Mouse (Mus musculus): ENCODE data around the gene Gm9780. TPM values are rescaled to one million over a fixed set of nuclear protein-coding genes. Genes with fewer than 3 reads are reported as not detected.

The Gm9780 gene
- 262 and 350 TPM in 2 replicates for polyA plus RNA-seq (2012; rRNA removed)

DNA sequence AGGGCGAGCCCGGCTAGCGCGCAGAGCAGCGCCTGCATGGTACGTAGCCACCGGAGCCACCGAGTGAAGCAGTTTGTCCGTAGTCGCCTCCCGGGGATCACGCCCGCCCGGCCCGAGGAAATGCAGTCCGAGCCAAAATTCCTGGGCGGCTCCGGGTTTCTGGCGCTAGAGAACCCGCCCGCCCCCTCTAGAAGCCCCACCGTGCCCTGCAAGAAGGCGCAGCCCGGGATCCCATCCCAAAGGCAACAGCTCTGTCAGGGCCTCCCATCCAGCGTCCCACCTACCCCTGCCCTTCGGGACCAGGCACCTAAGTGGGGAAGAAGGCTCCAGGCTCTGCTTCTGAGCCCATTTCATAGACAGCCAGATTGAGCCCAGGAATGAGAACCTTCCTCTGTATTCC lies at the start of gene Gm9780:
TSS of gene Gm9780 (minus strand) at position 101 of the 400 bp plus-strand sequence.

DNA sequence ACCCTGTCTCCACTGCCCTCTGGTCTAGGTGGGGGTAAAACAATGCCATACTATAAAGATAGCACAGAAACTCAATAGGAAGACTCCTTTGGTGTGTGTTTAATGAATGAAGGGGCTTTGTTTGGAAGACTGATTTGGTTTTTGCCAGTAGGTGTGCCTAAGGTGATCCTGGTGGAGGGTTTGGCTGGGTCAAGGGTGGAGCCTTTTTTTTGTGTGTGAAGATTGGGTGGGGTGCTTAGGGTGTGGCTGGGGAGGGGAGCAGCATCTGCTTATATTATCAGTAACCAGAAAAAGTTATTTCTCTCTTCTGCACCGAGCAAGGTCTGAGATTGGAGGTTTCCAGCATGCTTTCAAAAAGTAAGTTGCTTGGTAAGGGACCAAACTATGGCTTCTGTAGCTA lies 39.5 kb upstream of the Gm9780 start, which contains the start of gene Cphx3:
TSS of gene Cphx3 (plus strand) at position 301 of the 400 bp plus-strand sequence.

GRCm38 (mm10) chr14:26081216-26081615 lies 38.7 kb upstream of the Gm9780 start, which contains the start of gene Cphx2:
Gene Cphx2 (plus strand): TSS chr14:26081516.

GRCm38 (mm10) chr14:26067325-26067633 lies 24.8 kb upstream of the Gm9780 start, which contains the start of gene Tmem254c:
Gene Tmem254c (minus strand): TSS chr14:26067355.

DNA sequence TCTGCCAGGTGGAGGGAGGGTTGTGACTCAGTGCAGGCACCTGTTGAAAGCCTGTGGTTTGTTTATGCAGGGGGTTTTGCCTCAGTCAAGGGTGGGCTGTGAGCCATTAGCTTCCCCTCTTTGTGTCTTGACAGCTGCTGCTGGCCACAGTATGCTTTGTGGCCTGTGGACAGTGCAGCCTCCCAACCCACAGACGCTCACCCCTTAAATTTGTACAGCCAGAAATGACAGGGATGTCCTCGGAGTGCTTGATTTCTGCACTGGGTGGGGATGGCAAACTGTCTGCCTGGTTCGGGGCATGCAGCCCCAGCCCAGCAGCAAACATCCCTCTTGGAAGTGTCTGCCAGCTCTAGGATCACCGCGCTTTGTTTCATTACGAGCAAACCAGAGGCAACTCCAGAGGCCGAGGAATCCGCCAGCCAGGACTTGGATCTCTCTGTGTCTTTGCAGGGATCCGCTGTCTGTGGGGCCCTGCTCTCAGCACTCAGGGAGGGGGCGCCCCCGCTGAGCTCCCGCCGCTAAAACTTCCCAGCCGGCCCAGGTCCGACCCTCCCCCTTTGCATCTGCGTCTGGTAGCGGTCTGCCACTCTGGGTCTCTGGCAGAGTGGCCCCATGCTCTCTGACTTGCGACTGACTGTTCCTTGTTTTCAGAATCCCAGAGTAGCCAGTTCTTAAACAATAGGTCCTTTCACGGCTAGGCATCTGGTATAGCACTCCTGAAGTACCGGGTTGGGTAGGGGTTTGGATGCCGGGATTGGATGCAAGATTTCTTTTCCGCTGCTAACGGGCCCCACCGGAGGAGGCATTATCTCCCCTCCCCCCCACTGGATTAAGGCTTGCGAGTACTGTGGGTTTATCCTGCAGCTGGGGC lies 63.9 kb downstream of the Gm9780 start, which contains the start of gene Duxbl1:
TSS of gene Duxbl1 (plus strand) at position 207 of the 871 bp plus-strand sequence.

Other genes with a start within 250 kb of the Gm9780 start
- 339 and 371 TPM in 2 replicates for gene Anxa11, start 200.6 kb downstream of the Gm9780 start, polyA plus RNA-seq (2012; rRNA removed)
- gene Plac9a, start 139.6 kb downstream of the Gm9780 start, polyA plus RNA-seq (2012; rRNA removed) = 3.7 TPM in 2 replicates
- 33.8 and 40.2 TPM in 2 replicates for gene Tmem254a, start 115.0 kb downstream of the Gm9780 start, polyA plus RNA-seq (2012; rRNA removed)
- 0.88 and 1.0 TPM in 2 replicates for gene Cphx1, start 104.4 kb downstream of the Gm9780 start, polyA plus RNA-seq (2012; rRNA removed)
- 0.42 TPM in 1 of 2 replicates, not detected in the other for gene Duxbl1, start 64.1 kb downstream of the Gm9780 start, polyA plus RNA-seq (2012; rRNA removed)
- 59.4 and 117 TPM in 2 replicates for gene Tmem254c, start 24.6 kb upstream of the Gm9780 start, polyA plus RNA-seq (2012; rRNA removed)
- not detected in 2 replicates for gene Cphx2, start 38.8 kb upstream of the Gm9780 start, polyA plus RNA-seq (2012; rRNA removed)
- gene Cphx3, start 39.6 kb upstream of the Gm9780 start, polyA plus RNA-seq (2012; rRNA removed) = not detected in 2 replicates
- gene Duxbl2, start 75.6 kb upstream of the Gm9780 start, polyA plus RNA-seq (2012; rRNA removed) = 0.10 and 0.51 TPM in 2 replicates
- gene Plac9b, start 139.8 kb upstream of the Gm9780 start, polyA plus RNA-seq (2012; rRNA removed) = 39.2 and 41.2 TPM in 2 replicates
- 70.6 and 71.6 TPM in 2 replicates for gene Tmem254b, start 164.3 kb upstream of the Gm9780 start, polyA plus RNA-seq (2012; rRNA removed)
- gene Duxbl3, start 215.3 kb upstream of the Gm9780 start, polyA plus RNA-seq (2012; rRNA removed) = 0.07 and 0.37 TPM in 2 replicates

Measured in colon, adult 2 months (tissue).